Mouse (Mus musculus) liver, embryonic 14.5 days (tissue): ENCODE measurements at regions not wholly inside any gene's neighbourhood (a gene's known extent, or its start where the extent isn't known, plus 50 kb on each side); places are given as distances from the start of the nearest gene placed in this dataset. TPM values are rescaled to one million over a fixed set of nuclear protein-coding genes. Genes with fewer than 3 reads are reported as not detected.

Experiments used
- ATAC-seq: fragments of 200-750 bp; cut with Nextera tagmentation; 2 replicates; pipeline ENCODE4 v1.8.0; 2017; ENCODE audit warnings: moderate number of reproducible peaks, mild to moderate bottlenecking, moderate library complexity; ENCODE audit not compliant: insufficient read depth
- DNase-seq, 3 experiments: peaks; one replicate each; pipeline ENCODE4 v3.0.0-alpha.2; 2012 to 2013; ENCODE audit warnings: low read depth in 3 of 3, low spot score in 3 of 3
- H3K27ac ChIP-seq: fragments of 300-500 bp; sonication (generic); 2 replicates; pipeline ENCODE4 v1.5.1; 2014; ENCODE audit warnings: moderate library complexity, mild to moderate bottlenecking, control low read depth, inconsistent platforms
- H3K27me3 ChIP-seq: fragments of 300-500 bp; sonication (generic); 2 replicates; pipeline ENCODE4 v1.6.1; 2014; ENCODE audit warnings: mild to moderate bottlenecking, low read length, moderate library complexity; ENCODE audit not compliant: control insufficient read depth, insufficient read depth
- H3K36me3 ChIP-seq: fragments of 300-500 bp; sonication (generic); replicated peaks from 2 replicates; pipeline ENCODE4 v1.6.1; 2014; ENCODE audit warnings: low read depth; ENCODE audit not compliant: control insufficient read depth, insufficient read depth
- H3K4me1 ChIP-seq, 2 experiments: fragments of 200-500 bp in 1 of 2; fragments of 300-500 bp in 1 of 2; sonication (generic) in 1 of 2; replicated peaks; 2 replicates each; pipeline ENCODE4 v1.6.1; 2012 to 2014; ENCODE audit warnings: antibody characterized with exemption in 1 of 2, inconsistent platforms in 1 of 2, low read length in 1 of 2; ENCODE audit not compliant: control insufficient read depth in 2 of 2, insufficient read depth in 2 of 2
- H3K4me2 ChIP-seq: fragments of 300-500 bp; sonication (generic); 2 replicates; pipeline ENCODE4 v1.6.1; 2014; ENCODE audit warnings: low read depth, mild to moderate bottlenecking, control low read depth, moderate library complexity
- H3K4me3 ChIP-seq, 2 experiments: fragments of 200-500 bp in 1 of 2; fragments of 300-500 bp in 1 of 2; sonication (generic) in 1 of 2; 2 replicates each; pipeline ENCODE4 v1.5.1; 2012 to 2014; ENCODE audit warnings: low read depth in 2 of 2, low read length in 2 of 2, mild to moderate bottlenecking in 2 of 2, control low read depth in 1 of 2, inconsistent platforms in 1 of 2, moderate library complexity in 1 of 2; ENCODE audit not compliant: insufficient read depth in 1 of 2
- H3K9ac ChIP-seq: fragments of 300-500 bp; sonication (generic); replicated peaks from 2 replicates; pipeline ENCODE4 v1.6.1; 2014; ENCODE audit warnings: mild to moderate bottlenecking, control low read depth, moderate library complexity
- H3K9me3 ChIP-seq: fragments of 300-500 bp; sonication (generic); 2 replicates; pipeline ENCODE4 v1.6.1; 2016; ENCODE audit warnings: low read length, mixed read lengths; ENCODE audit not compliant: control insufficient read depth
- CTCF ChIP-seq: IDR thresholded peaks from 2 replicates; pipeline ENCODE4 v1.5.1; 2016; ENCODE audit warnings: antibody characterized with exemption, low read depth, control low read depth
- EP300 ChIP-seq: IDR thresholded peaks from 2 replicates; pipeline ENCODE4 v1.6.1; 2016; ENCODE audit warnings: antibody characterized with exemption, low read depth
- WGBS: fragments of 180-500 bp; shearing (Covaris S2); extraction: QIAGEN DNeasy Blood & Tissue Kit; methylation state at CpG from one replicate; pipeline ENCODE4 v1.1.7; 2014; ENCODE audit not compliant: insufficient replicate concordance; 5-methylcytosine and 5-hydroxymethylcytosine counted together
- microRNA-seq: library from miRNA; unstranded; fragments of <30 nt; microRNA quantifications from one replicate; pipeline ENCODE4, GENCODE M21; 2016

- Histone ChIP-seq H3K4me2 (no peak overlapping the region), H3K4me1 (no peaks in the 10 kb centered on the region), H3K36me3 (no peaks in the 10 kb centered on the region), H3K9me3 (no peaks in the 10 kb centered on the region), H3K4me3 (no peak overlapping the region), H3K27ac (no peak overlapping the region), H3K27me3 (no peaks in the 10 kb centered on the region), H3K9ac (no peak overlapping the region)
- DNase-seq (no peak), ATAC-seq (no peak)
- TF ChIP-seq CTCF = no peak
- no peak for TF ChIP-seq EP300
- WGBS = 71% methylated on average over 1 of the region's 1 CpGs
Observed at GRCm38 (mm10) chr13:28409609-28409902, 152.2 kb downstream of the Gm11361 start.

GRCm38 (mm10) chr13:28408868-28409608, 151.7 kb downstream of the Gm11361 start:
- WGBS = 58% methylated on average over 7 of the region's 7 CpGs
- TF ChIP-seq EP300 = no peak
- no peak for TF ChIP-seq CTCF

GRCm38 (mm10) chr13:28400459-28400858, 143.1 kb downstream of the Gm11361 start:
- no peak for DNase-seq
- Histone ChIP-seq H3K9ac (no peak overlapping the region), H3K4me2 (no peak overlapping the region), H3K27me3 (no peaks in the 10 kb centered on the region), H3K36me3 (no peaks in the 10 kb centered on the region), H3K9me3 (no peaks in the 10 kb centered on the region), H3K27ac (no peak overlapping the region), H3K4me1 (no peaks in the 10 kb centered on the region), H3K4me3 (no peak overlapping the region)
- ATAC-seq = no peak
- TF ChIP-seq CTCF = no peak
- 51% methylated on average over 7 of the region's 7 CpGs for whole genome bisulfite sequencing

More at GRCm38 (mm10) chr13:28408868-28409608, 151.7 kb downstream of the Gm11361 start:
- H3K4me3 ChIP-seq = no peak overlapping the region
- H3K27me3 ChIP-seq = no peaks in the 10 kb centered on the region
- no peaks in the 10 kb centered on the region for H3K36me3 ChIP-seq
- no peaks in the 10 kb centered on the region for H3K9me3 ChIP-seq
- no peak overlapping the region for H3K4me2 ChIP-seq
- ATAC-seq = no peak
- DNase-seq = no peak
- no peaks in the 10 kb centered on the region for H3K4me1 ChIP-seq
- no peak overlapping the region for H3K9ac ChIP-seq
- H3K27ac ChIP-seq = no peak overlapping the region

Small RNA genes lying in the stretch of these regions (microRNA-seq; reads per million reads assigned to microRNA genes)
- not detected for gene Mir6368
